8 mouse cellular contexts compared by ENCODE assay signal in genomic region chr9:71624793-71625495, GRCm38 (mm10). TPM values are rescaled to one million over a fixed set of nuclear protein-coding genes. Genes with fewer than 3 reads are reported as not detected.
A peak's percentile ranks its signal among the peaks of the same experiment; 100 is the strongest.
DNase-seq lines count a peak whose midpoint lies in the region; ATAC-seq lines count a peak whose summit lies in the region.

No protein-coding gene starts in this region.

- 13% methylated on average over 10 of the region's 10 CpGs for WGBS in large intestine, adult 2 months
- 31% methylated on average over 10 of the region's 10 CpGs for WGBS in stomach, embryonic 16.5 days

- H3K9ac ChIP-seq in stomach, embryonic 16.5 days (ENCODE audit: low read length) = no peak overlapping the region

- no peaks in the 10 kb centered on the region for H3K36me3 ChIP-seq in stomach, embryonic 16.5 days (ENCODE audit: control insufficient read depth, insufficient read depth, low read length)

- no peak overlapping the region for H3K4me2 ChIP-seq in stomach, embryonic 16.5 days (ENCODE audit: low read depth, low read length)

- peak overlapping the region; percentile 64 for H3K27ac ChIP-seq in stomach, embryonic 16.5 days (ENCODE audit: low read length)

- no peaks in the 10 kb centered on the region for H3K9me3 ChIP-seq in stomach, embryonic 16.5 days (replicated peaks; ENCODE audit: control insufficient read depth, low read length)

- peak; percentile 75 to 86 for DNase-seq in adrenal gland, adult (ENCODE audit: inconsistent age in 2 of 2, low spot score in 1 of 2)
- DNase-seq in adrenal gland, adult 8-10 months = no peak
- peak; percentile 76 for DNase-seq in A20 (ENCODE audit: low read depth, low spot score)
- DNase-seq in brain, adult 2 months (ENCODE audit: low read depth, low spot score) = peak; percentile 60
- DNase-seq in gastrocnemius, adult 8-10 months (ENCODE audit: low spot score in 2 of 2) = peak; percentile 24 to 35
- peak; percentile 43 for DNase-seq in large intestine, adult 2 months (ENCODE audit: low read depth, low spot score)
- DNase-seq in lung, postnatal 36 days = peak; percentile 88

- peak; percentile 63; the same call in 1 of the 2 replicates for ATAC-seq in stomach, embryonic 16.5 days (ENCODE audit: insufficient read depth, low FRiP score)

- peaks cover 2% of the 10 kb centered on the region; the same call in 1 of the 2 replicates for H3K4me1 ChIP-seq in stomach, embryonic 16.5 days (ENCODE audit: control insufficient read depth, insufficient read depth, low read length)

- H3K4me3 ChIP-seq in stomach, embryonic 16.5 days (replicated peaks; ENCODE audit: low read length) = no peak overlapping the region

- H3K27me3 ChIP-seq in stomach, embryonic 16.5 days (ENCODE audit: control insufficient read depth, insufficient read depth, low read length) = no peaks in the 10 kb centered on the region

RNA-seq across cellular contexts. Expression of gene Myzap, which starts 32.8 kb away (rescaled TPM):
- total RNA-seq in adrenal gland, adult 8-10 months (2022) = 10 to 100 TPM in 3 of 4 experiments, 1 to 10 TPM in 1; 9.8 to 14.4 (median 11.5) TPM
- 1 to 10 TPM; 1.8 to 3.2 (median 2.5) TPM for total RNA-seq in gastrocnemius, adult 8-10 months (2022)
- 11.5 and 21.3 TPM in 2 replicates for polyA plus RNA-seq in large intestine, adult 2 months (2012; rRNA removed)
- polyA plus RNA-seq in stomach, embryonic 16.5 days (2015; fragmentation: Nextera tagmentation; extraction: Ambion mirVana) = 16.4 and 19.6 TPM in 2 replicates
